Mouse (Mus musculus) heart, embryonic 16.5 days (tissue): ENCODE results near the gene Gcnt3. TPM values are rescaled to one million over a fixed set of nuclear protein-coding genes. Genes with fewer than 3 reads are reported as not detected.

Experiments used
- ATAC-seq: fragments of 200-750 bp; cut with Nextera tagmentation; replicated peaks from 2 replicates; pipeline ENCODE4 v1.8.0; 2017; ENCODE audit warnings: moderate number of reproducible peaks; ENCODE audit not compliant: insufficient read depth, low FRiP score; ENCODE audit errors: extremely low read depth
- H3K27ac ChIP-seq: fragments of 300-500 bp; sonication (generic); 2 replicates; pipeline ENCODE4 v1.5.1; 2014; ENCODE audit warnings: mild to moderate bottlenecking, low read length, control low read depth, moderate library complexity
- H3K27me3 ChIP-seq: fragments of 300-500 bp; sonication (generic); 2 replicates; pipeline ENCODE4 v1.6.1; 2014; ENCODE audit warnings: low read length, mixed read lengths; ENCODE audit not compliant: control insufficient read depth, insufficient read depth
- H3K36me3 ChIP-seq: fragments of 300-500 bp; sonication (generic); 2 replicates; pipeline ENCODE4 v1.6.1; 2014; ENCODE audit not compliant: control insufficient read depth, insufficient read depth
- H3K4me1 ChIP-seq: fragments of 300-500 bp; sonication (generic); 2 replicates; pipeline ENCODE4 v1.6.1; 2014; ENCODE audit warnings: low read length, mixed read lengths; ENCODE audit not compliant: control insufficient read depth, insufficient read depth
- H3K4me2 ChIP-seq: fragments of 300-500 bp; sonication (generic); 2 replicates; pipeline ENCODE4 v1.6.1; 2014; ENCODE audit warnings: low read depth, mild to moderate bottlenecking, control low read depth, low read length
- H3K4me3 ChIP-seq: fragments of 300-500 bp; sonication (generic); 2 replicates; pipeline ENCODE4 v1.5.1; 2014; ENCODE audit warnings: mild to moderate bottlenecking, control low read depth, low read length
- H3K9ac ChIP-seq: fragments of 300-500 bp; sonication (generic); 2 replicates; pipeline ENCODE4 v1.6.1; 2014; ENCODE audit warnings: low read length, control low read depth
- H3K9me3 ChIP-seq: fragments of 300-500 bp; sonication (generic); replicated peaks from 2 replicates; pipeline ENCODE4 v1.6.1; 2016; ENCODE audit warnings: low read length; ENCODE audit not compliant: control insufficient read depth
- WGBS: fragments of 180-500 bp; shearing (Covaris S2); extraction: QIAGEN DNeasy Blood & Tissue Kit; methylation state at CpG from one replicate; pipeline ENCODE4 v1.1.7; 2014; 5-methylcytosine and 5-hydroxymethylcytosine counted together
- polyA plus RNA-seq: library from polyadenylated mRNA; unstranded; fragments of >200 nt; fragmentation: Nextera tagmentation; extraction: Ambion mirVana; gene quantifications from 2 replicates; pipeline ENCODE4 v1.2.1, GENCODE M21; 2015

The Gcnt3 gene
- polyA plus RNA-seq, 1 experiment from 2014 or later, result 0.11 TPM

DNA sequence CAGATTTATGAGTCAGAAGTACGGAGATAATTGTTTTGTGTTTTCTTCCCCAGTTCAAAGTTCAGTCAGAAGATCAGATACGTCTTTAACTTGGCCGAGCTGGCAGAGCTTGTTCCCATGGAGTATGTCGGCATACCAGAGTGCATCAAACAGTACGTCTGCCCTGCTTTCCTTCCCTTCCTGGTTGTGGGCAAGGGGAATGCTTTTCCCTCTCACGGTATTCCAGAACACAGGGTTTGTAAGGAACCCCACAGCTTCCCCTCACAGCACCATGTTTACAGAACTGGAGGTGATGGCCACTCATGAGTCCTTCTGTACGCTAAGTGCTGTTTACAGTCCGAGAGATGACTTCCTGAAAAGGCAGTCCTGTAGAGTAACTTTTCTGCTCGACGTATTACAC is 34.4 kb downstream of the Gcnt3 start:
- Histone ChIP-seq H3K4me2 (no peak overlapping the region), H3K4me1 (peaks cover 3% of the 10 kb centered on the region; the same call in 1 of the 2 replicates), H3K9ac (no peak overlapping the region), H3K27ac (no peak overlapping the region), H3K4me3 (no peak overlapping the region), H3K9me3 (no peaks in the 10 kb centered on the region), H3K36me3 (peaks cover 57% of the 10 kb centered on the region), H3K27me3 (no peaks in the 10 kb centered on the region)
- 82% methylated on average over 10 of the region's 10 CpGs for WGBS
- no peak for ATAC-seq

GRCm38 (mm10) chr9:69999318-69999717 is 38.6 kb downstream of the Gcnt3 start:
- Histone ChIP-seq H3K27ac (no peak overlapping the region), H3K4me1 (peaks cover 4% of the 10 kb centered on the region), H3K27me3 (no peaks in the 10 kb centered on the region), H3K9ac (no peak overlapping the region), H3K36me3 (peaks cover 66% of the 10 kb centered on the region), H3K4me3 (no peak overlapping the region), H3K9me3 (no peaks in the 10 kb centered on the region), H3K4me2 (no peak overlapping the region)
- 59% methylated on average over 1 of the region's 1 CpGs for WGBS
- no peak for ATAC-seq

GRCm38 (mm10) chr9:69994547-69994946 is 43.3 kb downstream of the Gcnt3 start:
- H3K4me3 ChIP-seq, result no peak overlapping the region
- no peak overlapping the region for H3K9ac ChIP-seq
- no peaks in the 10 kb centered on the region for H3K9me3 ChIP-seq
- no peak for ATAC-seq
- H3K27ac ChIP-seq, result no peak overlapping the region; the same call in 1 of the 2 replicates
- H3K27me3 ChIP-seq, result no peaks in the 10 kb centered on the region
- 78% methylated on average over 5 of the region's 5 CpGs for WGBS
- no peak overlapping the region for H3K4me2 ChIP-seq
- H3K36me3 ChIP-seq, result peaks cover 28% of the 10 kb centered on the region
- peaks cover 38% of the 10 kb centered on the region for H3K4me1 ChIP-seq

GRCm38 (mm10) chr9:69993479-69993878 is 44.4 kb downstream of the Gcnt3 start:
- Histone ChIP-seq H3K9ac (no peak overlapping the region), H3K36me3 (peaks cover 17% of the 10 kb centered on the region), H3K4me2 (no peak overlapping the region), H3K4me3 (no peak overlapping the region), H3K4me1 (peaks cover 42% of the 10 kb centered on the region), H3K27me3 (no peaks in the 10 kb centered on the region), H3K9me3 (no peaks in the 10 kb centered on the region), H3K27ac (peak overlapping the region; percentile 79)
- WGBS, result 63% methylated on average over 1 of the region's 1 CpGs
- no peak for ATAC-seq

- WGBS, result 41% methylated on average over 5 of the region's 5 CpGs
- Histone ChIP-seq H3K4me2 (peak overlapping the region; percentile 1; the same call in 1 of the 2 replicates), H3K9ac (no peak overlapping the region)
Measured at GRCm38 (mm10) chr9:69992841-69993277, 45.0 kb downstream of the Gcnt3 start.

DNA sequence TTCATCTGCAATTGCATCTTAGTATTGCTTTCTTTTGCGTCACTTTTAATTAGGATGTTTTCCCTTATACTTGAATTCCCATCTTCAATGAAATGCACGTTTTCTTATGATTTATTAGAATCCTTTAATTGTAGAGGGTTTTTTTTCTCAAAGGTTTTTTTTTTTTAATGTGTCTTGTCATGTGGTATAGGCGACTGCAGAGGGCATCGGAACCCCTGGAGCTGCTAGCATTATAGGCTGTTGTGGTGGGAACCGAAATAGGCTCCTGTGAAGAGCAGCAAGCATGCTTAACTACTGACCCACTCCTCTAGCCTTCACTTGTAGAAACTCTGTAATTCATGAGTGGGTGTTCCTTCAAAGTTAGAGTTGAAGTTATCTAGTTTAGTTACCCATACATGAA is 47.5 kb downstream of the Gcnt3 start:
- no peaks in the 10 kb centered on the region for H3K27me3 ChIP-seq
- peak overlapping the region; percentile 72 for H3K4me2 ChIP-seq
- peak overlapping the region; percentile 98 for H3K4me3 ChIP-seq
- H3K9ac ChIP-seq, result peak overlapping the region; percentile 99
- H3K9me3 ChIP-seq, result no peaks in the 10 kb centered on the region
- 0 out of 2 replicates have a peak, but pooled peaks cover 3% of the 10 kb centered on the region for H3K36me3 ChIP-seq
- WGBS, result 14% methylated on average over 5 of the region's 5 CpGs
- H3K4me1 ChIP-seq, result peaks cover 42% of the 10 kb centered on the region
- ATAC-seq, result no peak
- no peak overlapping the region for H3K27ac ChIP-seq

More at GRCm38 (mm10) chr9:69992841-69993277, 45.0 kb downstream of the Gcnt3 start:
- no peaks in the 10 kb centered on the region for H3K9me3 ChIP-seq
- peaks cover 42% of the 10 kb centered on the region for H3K4me1 ChIP-seq
- peaks cover 17% of the 10 kb centered on the region for H3K36me3 ChIP-seq
- peak overlapping the region; percentile 79 for H3K27ac ChIP-seq
- H3K4me3 ChIP-seq, result no peak overlapping the region
- H3K27me3 ChIP-seq, result no peaks in the 10 kb centered on the region
- ATAC-seq, result no peak

DNA sequence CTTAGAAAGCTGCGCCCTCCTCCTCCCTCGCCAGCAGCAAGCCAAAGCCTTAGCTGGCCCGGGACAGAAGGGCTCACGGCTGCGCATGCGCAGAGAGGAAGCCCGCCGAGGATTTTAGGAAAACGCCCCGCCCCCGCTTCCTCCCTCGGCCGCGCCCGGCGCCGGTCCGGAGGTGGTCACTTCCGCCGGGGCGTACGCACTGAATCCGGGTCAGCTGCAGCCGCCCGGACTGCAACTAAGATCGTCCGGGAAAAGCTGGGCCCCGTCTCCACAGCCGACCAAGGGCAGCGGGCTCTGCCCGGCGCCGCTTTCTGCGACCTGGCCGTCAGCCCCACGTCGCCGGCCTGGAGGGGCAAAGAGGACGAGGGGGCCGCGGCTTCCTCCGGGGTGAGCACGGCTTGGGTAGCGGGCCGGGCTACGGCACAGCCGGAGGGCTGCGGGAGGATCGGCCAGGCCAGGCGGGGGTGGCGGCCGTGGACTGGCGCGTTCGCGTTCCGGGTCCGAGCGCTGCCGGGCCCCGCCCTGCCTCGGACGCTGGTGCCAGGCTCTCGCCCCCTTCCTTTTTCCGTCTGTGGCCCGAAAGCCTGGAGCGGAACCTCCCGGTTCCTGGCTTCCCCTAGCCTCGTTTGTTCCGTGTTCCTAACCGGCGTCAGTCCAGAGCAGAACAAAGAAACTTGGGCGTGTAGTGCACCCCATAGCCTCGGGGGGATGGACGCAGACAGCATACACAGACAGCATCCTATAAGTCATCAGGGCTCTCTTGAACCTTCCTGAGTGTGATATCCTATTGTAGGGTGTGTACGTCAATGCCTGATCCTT is 48.4 kb downstream of the Gcnt3 start, which contains the start of gene Bnip2:
Gene Bnip2 (plus strand): TSS at position 164 of the 819 bp plus-strand sequence.
- under 1% methylated on average over 76 of the region's 76 CpGs for WGBS
- no peaks in the 10 kb centered on the region for H3K27me3 ChIP-seq

DNA sequence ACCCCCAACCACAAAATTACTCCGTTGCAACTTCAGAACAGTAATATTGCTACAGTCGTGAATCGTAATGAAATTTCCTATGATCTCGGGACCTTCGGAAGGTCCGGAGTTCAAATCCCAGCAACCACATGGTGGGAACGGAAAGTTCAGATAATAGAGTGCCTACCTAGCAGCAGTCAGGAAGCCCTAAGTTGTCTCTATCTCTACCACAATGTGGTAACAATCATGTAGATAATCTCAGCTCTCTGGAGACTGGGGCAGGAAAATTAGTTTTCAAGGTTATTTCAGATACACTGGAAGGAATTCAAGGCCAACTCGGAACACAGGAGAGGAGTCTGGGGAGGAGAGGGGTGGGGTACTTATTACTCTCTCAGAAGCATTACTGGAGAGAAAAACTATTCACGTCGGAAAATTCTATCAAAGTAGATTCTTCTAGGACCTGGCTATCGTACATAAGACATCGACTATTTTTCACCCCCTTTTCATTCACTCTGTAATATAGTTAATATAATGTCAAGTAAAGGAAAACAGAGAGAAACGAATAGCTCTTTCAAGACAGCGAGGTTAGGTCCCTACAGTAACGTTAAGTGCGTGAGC is 49.1 kb downstream of the Gcnt3 start:
- no peak for ATAC-seq
- WGBS, result 30% methylated on average over 16 of the region's 16 CpGs
- no peaks in the 10 kb centered on the region for H3K36me3 ChIP-seq

More for the DNA sequence above, 48.4 kb downstream of the Gcnt3 start, which contains the start of gene Bnip2:
- Histone ChIP-seq H3K36me3 (no peaks in the 10 kb centered on the region), H3K27ac (peak within 1 kb of the TSS; percentile 98), H3K9ac (peak within 1 kb of the TSS; percentile 99), H3K9me3 (no peaks in the 10 kb centered on the region), H3K4me2 (peak within 1 kb of the TSS; percentile 72), H3K4me3 (peak within 1 kb of the TSS; percentile 98), H3K4me1 (peaks cover 40% of the 10 kb centered on the region)
- peak; percentile 93 for ATAC-seq

DNA sequence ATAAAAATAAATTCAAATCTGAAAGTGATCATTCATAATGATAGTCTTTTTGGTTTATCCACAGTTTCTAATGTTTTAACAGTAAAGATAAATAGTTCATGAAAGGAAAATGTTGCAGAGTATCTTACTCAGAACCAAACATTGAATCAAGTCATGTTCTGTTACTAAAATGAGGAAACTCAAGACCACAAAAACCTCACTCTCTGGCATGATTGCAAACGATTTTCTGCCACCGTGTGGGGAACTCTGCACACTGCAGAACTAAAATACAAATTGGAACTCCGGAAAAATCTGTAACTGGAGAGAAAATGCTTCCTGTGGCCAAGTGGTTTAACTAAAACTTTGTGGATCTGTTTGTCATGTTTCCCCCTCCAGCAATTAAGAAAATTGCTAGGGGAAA is 50.3 kb downstream of the Gcnt3 start:
- Histone ChIP-seq H3K27ac (no peak overlapping the region), H3K36me3 (no peaks in the 10 kb centered on the region), H3K4me3 (no peak overlapping the region), H3K9me3 (no peaks in the 10 kb centered on the region), H3K9ac (no peak overlapping the region), H3K4me2 (no peak overlapping the region), H3K27me3 (no peaks in the 10 kb centered on the region), H3K4me1 (peaks cover 27% of the 10 kb centered on the region)
- ATAC-seq, result no peak
- 2% methylated on average over 3 of the region's 3 CpGs for WGBS

More for the DNA sequence above, 49.1 kb downstream of the Gcnt3 start:
- Histone ChIP-seq H3K27ac (peak overlapping the region; percentile 98), H3K4me2 (peak overlapping the region; percentile 59), H3K9ac (peak overlapping the region; percentile 99), H3K4me1 (peaks cover 35% of the 10 kb centered on the region), H3K9me3 (no peaks in the 10 kb centered on the region), H3K4me3 (peak overlapping the region; percentile 98), H3K27me3 (no peaks in the 10 kb centered on the region)
